Mouse (Mus musculus) right cerebral cortex, adult 18-20 months (tissue): ENCODE measurements around the gene Obsl1.
A peak's percentile ranks its signal among the peaks of the same experiment; 100 is the strongest.

Source experiments
- DNase-seq: peaks from one replicate; pipeline ENCODE4 v3.0.0; 2022; ENCODE audit warnings: mixed read lengths

The Obsl1 gene

DNA sequence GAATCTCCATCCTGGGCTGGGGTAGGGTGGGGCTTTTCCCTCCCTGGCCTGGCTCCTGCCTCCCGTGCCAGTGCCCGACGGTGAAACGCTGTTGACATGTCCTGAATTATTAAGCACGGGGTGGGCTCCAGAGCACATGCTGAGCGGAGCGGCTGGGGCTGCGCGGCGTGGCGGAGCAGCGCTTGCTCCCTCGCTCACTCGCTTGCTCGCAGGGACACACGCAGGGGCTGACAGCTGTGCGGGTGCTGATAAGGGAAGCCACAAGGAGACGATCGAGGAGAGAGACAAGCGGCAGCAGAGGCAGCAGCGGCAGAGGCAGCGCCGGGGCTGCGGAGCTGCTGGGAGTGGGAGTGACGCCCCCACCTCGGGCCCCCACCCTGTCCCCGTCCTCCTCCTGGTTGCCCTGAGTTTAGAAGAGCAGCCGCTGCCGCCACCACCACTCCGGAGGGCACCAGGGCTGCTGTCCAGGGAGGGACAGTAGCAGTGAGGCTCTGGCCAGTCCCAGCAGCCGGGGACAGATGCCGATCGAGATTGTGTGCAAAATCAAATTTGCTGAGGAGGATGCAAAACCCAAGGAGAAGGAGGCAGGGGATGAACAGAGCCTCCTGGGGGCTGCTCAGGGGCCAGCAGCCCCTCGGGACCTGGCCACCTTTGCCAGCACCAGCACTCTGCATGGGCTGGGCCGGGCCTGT is 55.8 kb downstream of the Obsl1 start, which contains the start of gene Asic4:
TSS of gene Asic4 (plus strand) at position 123 of the 692 bp plus-strand sequence.
- no peak for DNase-seq

DNA sequence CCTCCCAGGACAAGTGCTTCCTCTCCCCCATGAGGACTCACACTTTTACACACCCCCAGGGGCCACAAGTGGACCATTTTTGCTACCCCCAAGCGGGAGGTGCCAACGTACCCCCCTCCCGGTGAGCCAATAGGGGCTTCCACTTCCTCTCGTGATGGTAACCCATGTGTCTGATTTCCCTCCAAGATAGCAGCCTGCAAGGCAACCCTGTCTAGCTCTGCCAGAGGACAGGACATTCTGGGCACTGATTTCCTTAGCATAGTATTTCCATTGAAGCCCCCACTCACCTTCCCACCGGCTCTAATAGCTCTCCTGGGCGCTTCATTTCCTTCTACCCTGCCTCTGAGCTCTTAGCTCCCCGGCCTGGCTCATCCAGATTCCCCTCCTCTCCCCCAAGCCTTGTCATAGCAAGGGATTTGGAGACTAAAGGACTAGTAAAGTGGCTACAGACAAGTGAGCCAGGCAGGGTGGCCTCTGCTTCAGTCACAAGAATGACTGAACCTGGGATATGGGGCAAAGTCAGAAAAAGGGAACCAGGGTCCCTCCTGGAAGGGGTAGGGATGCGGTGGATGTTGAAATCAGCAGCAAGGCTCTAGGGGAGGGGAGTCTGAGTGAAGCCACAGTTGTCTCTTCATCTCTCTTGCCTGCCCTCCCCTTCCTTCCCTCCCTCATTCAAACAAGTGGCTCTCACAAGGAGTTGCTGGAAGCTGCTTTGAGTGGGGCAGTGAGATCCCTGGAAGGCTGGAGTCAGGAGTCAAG is 56.7 kb downstream of the Obsl1 start:
- DNase-seq, result no peak

DNA sequence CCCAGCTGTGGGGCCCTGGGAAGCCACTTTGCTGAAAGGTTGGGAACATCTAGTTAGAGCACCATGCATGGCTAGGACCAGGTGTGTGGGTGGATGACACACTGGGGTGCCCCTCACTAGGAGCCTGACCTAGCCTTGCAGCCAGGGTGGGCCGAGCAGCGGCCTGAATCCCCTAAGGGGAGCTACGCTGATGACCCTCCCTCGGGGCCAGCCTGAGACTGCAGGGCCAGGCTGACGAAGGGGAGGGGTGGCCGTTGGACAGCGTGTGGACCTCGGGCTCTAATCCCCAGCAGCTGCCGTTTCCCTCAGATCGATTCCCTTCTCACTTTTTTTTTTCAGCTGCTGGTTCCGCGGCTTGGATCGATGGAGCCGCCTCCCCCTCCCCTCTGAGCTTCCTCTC is 57.3 kb downstream of the Obsl1 start:
- no peak for DNase-seq

DNA sequence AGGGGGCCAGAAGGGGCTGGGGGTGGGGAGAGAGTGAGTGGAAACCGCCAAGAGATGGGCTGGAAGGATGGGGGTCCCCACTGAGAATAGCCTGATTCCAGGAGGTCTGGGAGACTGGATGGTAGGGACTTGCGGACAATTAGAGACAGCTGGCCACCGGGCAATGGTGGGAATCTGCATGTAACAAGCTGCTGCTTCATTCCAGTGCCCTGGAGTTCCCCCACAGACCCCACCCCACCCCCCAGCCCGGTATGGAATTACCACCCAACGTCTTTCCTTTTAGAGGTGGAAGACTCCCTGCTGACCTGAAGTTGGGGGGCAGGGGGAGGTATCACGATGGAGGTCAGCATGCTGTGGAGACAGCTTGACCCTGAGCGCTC is 58.2 kb downstream of the Obsl1 start:
- DNase-seq, result no peak

DNA sequence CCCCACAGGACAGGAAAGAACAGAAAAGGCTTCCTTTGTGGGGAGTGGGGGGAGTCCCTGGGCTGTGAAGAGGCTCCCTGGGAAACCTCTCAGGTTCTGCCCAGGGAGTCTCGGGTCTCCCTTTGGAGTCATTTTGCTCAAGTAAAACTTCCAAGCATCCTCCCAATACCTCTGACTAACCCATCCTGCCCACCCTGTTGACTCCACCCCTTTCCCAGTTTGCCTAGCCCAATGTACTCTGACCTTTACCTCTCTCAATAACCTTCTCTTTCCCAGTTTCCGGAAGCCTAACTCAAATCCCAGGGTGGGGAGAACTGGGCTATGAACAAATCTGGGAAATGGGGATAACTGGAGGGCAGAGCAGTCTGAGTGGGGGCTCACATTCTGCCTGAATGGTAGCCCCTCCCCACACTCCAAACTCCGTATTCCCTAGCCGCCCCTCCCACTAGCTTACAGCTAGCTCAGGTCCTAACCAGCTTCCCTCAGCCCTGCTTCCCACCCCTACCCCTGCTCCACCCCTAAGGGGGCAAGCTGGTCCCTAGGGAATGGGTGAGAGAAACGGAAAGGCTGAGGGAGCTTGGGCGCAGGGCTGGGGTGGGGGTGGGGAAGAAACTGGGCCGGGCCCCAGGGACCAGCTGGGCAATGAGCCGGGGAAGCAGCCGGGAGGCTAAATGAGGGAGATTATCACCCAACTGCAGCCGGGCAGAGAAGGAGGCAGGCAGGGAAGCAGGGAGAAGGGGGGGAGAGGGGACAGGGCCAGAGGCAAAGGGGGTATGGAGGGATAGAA is 58.8 kb downstream of the Obsl1 start:
- DNase-seq, result no peak

DNA sequence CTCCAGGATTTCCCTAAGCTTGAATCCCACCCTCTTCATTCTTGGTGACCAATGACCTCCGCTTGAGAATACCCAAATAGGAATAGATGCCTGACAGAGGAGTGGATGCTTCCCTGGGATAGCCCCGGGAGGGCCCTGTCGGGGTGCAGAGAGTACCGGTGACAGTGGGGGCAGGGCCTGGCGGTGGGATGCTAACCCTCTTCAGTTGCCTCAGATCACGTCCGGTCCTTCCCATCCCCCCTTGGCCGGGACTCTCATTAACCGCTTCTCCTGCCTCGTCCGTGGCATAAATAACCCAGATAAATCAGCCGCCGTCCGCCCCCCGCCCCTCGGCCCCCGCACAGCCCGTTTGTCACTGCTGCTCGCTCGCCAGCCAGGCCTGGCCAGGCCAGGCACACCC is 59.6 kb downstream of the Obsl1 start:
- no peak for DNase-seq

DNA sequence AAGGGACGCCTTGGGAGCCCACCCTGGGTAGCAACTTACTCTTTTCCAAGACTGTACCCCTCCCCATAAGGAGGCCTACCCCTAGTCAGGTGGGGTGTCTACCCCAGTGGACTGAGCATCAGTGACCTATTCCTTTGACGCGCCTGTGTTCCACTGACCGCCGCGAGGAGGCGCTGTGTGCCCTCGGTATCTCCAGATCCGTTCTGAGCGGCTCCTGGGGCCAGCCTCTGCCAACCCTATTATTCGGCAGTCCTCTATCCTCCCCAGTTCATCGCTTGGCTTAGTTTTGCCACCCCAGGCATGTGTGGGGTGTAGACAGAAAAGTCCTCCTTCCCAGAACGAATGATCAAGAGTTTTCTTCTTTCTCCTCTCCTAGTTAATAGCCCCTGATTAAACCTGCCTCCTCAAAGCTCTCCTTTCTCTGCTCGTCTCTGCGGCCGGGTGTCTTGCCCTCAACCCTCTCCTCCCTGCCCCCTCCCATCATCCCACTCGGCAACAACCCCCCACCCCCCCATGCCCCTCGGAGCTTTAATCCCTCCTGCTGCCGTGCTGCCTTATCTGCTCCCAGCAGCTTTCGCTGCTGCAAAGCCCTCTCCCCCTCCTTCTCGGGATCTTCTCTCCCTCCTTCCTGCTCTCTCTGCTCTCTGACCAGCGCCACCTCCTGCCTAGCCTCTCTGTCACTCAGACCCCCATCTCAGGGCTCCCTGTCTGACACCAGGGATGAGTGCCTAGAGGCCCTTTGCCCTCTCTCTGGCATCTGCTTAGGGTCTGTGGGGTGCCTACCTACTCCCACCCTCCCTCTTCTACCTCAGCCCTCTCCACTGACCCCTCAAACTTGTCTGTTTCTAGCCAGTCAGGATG is 60.3 kb downstream of the Obsl1 start:
- DNase-seq, result peak; percentile 64

DNA sequence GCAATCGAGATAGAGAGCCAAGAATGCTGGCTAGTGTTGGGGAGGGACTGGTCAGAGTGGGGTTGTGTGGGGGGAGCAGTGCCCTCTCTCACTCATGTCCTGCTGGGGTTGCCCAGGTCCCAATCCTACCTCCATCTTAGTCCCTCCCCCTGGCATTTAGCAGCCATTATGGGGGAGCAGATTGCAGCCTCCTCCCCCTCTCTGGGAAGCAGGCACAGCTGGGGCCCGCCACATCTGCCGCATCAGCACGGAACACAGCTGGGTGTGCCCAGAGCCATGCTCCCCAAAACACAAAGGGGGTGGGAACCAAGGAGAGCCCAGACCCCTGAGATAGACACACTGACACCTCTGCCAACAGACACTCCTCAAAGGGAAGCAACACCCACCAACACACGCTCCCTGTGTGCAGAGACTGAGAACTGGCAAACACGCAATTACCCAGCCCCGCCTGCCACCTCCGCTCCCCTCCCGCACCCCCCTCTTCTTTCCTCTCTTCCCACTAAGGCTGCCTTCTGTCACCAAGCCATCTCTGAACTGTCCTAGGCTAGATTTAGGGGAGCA is 61.0 kb downstream of the Obsl1 start:
- DNase-seq, result peak; percentile 73

DNA sequence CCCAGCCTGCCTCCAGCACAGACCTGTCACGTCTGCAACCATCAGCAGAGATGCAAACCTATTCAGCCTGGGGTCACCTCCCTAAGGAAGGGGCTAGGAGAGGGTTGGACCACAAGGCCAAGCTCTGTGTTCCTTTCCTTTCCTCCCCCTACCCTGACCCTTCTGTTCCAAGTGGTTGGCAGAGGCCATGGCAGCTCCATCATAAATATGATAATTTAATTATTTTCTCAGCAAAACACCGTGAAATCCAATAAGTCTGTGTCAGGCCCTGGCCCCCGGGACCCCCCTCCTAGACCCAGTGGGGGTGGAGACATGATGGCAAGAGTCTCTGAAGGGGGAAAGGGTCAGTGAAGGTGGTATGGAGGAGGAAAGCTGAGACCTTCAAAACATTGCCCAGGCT is 62.0 kb downstream of the Obsl1 start:
- DNase-seq, result no peak

DNA sequence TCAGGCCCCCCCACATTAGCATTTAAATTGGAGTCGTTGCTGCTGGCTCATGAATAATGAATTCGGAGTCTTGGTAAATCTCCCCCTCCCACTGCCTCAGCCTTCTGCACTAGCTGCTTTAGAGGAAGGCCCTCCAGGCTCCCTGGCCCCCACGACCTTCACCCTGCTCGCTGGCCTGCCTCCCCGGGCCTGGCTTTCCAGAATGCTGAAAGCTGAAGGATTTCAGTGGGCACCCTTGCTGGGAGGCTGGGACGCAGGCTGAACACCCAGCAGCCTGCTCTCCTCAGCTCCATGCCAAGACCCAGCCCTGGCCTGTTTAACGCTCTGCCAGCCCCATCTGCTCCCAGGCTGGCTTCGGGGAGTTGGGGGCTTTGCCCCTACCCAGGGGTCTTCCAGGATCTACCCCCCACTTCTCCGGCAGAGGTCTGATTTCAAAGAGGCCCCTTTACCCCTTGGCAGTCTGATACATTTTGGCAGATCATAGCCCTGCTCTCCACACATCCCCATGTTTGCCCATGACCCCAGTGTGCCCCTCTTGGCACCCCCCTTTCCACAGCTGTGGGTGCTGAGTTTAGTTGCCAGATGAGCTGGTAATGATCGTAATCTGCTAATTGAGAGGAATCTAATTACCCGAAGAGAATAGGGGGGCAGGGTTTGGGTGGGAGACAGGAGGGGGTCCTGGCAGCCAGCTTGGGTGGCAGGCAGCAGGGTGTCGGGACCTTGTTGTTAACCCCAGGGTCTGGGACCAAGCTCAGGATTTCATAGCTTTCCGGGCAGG is 62.8 kb downstream of the Obsl1 start:
- DNase-seq, result no peak

DNA sequence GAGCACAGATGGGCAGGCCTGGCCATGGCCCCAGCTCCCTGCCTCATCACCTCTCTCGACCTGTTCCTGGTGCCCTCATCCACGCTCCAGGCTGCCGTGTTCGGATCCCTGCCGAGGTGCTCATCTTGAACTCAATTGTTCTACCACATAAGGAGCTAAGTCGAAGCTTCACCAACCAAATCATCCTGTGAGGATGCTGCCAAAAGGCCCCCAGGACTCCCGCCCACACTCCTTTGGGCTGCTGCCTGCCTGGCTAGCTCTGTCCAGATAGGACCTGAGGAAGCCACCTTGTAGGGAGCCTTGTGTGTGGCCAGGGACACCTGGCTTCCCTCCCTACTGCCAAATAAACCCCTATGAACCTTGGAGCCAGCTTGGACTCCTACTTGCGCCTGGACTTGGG is 63.4 kb downstream of the Obsl1 start:
- DNase-seq, result no peak

DNA sequence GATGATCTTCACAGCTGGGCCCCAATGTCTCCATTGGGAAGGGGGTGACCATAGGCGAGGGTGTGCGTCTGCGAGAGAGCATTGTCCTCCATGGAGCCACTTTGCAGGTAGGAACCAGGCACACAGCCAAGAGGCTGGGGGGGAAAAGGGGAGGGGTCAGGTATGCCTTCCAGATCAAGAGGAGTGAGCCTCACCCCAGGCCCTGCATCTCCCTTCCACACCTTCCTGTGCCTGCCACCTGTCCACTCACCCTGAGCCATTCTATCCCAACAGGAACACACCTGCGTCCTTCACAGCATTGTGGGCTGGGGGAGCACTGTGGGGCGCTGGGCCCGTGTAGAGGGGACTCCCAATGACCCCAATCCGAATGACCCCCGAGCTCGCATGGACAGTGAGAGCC is 64.1 kb downstream of the Obsl1 start:
- no peak for DNase-seq

DNA sequence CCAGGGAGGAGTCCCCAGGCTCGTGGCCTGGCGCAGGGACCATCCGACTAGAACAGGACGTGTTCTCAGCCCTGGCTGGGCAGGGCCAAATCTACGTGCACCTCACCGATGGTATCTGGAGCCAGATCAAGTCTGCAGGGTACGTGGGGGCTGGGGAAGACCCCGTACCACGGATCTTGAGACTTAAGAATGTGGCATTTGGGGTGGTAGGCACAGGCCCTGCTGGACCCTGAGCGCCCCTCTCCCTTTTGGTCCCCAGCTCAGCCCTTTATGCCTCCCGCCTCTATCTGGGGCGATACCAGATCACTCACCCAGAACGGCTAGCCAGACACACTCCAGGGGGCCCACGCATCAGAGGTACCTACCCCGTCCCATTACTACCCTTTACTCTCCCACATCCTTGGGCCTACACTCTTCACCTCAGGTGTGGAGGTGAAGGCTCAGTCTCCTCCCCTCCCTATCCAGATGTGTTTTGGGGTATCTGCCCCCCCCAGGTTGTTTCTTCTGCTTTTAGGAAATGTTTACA is 64.7 kb downstream of the Obsl1 start:
- no peak for DNase-seq

DNA sequence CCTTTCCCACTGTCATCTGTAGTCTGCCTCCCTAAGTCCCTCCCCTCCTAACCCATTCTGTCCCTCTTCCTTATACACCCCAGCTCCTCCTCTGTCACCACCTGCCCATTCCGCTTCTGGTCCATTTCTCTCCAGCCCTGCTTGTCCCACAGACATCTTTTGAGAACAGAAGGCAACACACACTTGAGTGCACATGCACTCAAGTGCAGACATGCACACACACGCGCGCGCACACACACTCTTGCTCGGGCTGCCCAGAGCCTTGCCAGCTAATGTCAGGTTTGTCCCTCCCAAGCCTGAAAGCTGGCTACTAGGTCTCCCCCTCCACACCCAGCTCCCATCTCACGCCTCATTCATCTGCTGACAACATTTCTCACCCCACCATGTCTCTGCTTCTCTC is 65.6 kb downstream of the Obsl1 start:
- DNase-seq, result no peak

DNA sequence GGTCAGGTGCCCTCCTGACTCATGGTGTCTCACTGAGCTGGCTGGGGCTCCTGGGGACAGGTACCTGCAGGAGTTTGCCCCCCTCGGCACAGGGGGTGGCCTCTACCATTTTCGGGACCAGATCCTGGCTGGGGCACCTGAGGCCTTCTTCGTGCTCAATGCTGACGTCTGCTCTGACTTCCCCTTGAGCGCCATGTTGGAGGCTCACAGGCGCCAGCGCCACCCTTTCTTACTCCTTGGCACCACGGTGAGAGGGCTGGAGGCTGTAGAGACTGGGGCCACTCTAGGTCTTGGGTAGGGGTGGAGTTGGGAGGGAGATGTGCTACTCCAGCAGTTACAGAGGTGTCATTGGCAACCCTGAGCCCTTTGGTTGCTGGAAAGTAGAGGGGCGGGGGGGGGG is 67.5 kb downstream of the Obsl1 start:
- DNase-seq, result no peak

DNA sequence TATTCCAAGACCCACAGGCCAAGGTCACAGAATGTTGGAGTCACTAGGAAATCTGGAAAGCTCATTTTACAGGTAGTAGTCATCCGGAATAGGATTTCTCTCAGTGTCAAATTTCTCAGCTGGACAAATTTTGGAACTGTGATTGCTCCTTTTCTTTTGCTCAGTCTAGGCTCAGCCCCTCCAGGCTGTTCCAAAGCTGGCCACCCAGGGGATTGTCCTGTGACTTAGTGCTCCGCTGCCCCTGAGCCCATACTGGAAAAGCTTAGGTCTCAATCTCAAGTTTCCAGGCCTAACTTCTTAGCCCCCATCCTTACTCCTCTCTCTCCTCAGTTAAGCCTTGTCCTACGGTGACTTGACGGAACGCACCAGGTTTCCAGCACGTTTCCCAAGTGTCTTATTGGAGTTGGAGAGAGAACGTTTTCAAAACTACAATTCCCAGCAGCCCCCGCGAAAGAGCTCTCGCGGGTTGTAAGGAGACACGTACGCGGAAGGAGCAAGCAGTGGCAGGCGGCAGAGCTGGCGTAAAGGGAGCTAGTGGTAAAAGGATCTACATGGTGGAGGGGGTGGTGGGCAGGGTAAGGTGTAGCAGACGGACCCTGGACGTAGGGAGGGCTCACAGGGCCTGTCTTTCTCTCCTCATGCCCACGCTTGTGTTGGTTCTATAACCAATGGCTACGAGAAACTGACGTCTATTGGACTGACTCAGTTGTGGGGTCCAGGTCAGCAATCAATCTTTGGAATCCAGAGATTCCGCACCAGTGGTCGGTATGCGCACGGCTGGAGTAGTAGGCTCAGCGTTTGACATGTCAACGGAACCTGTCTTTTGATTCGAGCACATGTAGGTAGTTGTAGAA is 70.5 kb downstream of the Obsl1 start, which contains the start of gene Gmppa:
TSS of gene Gmppa (plus strand) at position 456 of the 854 bp plus-strand sequence.
- DNase-seq, result peak; percentile 89
